Mouse (Mus musculus): ENCODE data around the gene Kif2c. TPM values are rescaled to one million over a fixed set of nuclear protein-coding genes. Genes with fewer than 3 reads are reported as not detected.

Gene Kif2c
- total RNA-seq, 2 experiments from 2014 or later: 0.33 to 0.60 TPM

- intact Hi-C loops (cut with DNase I): no loop called here
Observed at GRCm38 (mm10) chr4:117123546-117124217, 58.8 kb downstream of the Kif2c start.

GRCm38 (mm10) chr4:117122209-117122608 lies 60.2 kb downstream of the Kif2c start:
- no peak for DNase-seq
- intact Hi-C loops (cut with DNase I): no loop called here

More at GRCm38 (mm10) chr4:117123546-117124217, 58.8 kb downstream of the Kif2c start:
- no peak for DNase-seq

DNA sequence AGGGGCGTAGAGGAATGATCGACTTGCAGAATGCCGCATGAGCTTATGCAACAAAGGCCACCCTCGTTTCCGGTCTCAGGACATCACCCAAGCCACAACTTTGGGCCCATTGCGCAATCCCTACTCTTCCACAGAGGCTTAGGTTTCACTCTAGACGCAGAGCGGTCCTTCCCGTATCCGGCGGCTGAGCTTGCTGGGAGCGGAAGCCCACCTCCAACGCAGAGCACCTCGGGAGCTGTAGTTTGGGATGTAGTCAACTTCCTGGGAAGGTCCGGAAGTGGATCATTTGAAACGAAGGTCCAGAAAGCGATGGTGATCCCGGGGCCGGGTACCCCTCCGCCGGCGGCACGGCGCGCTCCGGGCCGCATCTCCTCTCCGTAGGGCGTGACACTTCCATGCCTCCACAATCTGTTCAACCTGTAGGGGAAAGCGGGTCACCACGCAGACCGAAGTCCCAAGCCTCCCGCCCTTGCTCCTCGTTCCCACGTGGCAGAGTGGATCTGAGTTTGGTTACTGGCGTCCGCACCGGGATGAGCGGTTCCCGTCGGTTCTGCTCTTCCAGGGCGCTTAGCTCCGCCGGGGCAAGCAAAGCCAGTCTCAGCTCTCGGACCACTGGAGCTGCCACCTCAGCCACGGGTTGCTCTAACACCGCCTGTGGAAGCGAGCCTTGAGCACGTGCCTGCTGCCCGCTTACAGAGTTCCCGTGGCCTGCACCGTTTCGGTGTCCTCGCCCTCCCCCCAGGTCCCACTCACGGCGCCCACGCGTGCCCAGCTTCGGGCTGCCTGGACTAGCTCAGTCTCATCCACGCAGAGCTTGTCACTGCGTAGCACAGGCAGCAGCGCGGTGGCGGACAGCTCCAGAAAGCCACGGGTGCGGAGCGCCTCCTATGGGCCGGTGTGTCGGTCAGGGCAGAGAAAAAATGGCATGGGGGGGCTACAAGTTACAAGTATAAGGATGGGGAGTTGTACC lies 61.7 kb downstream of the Kif2c start:
- intact Hi-C loops (cut with DNase I): loop anchor here (2.0 kb wide), 1 partner anchor 18 kb away; no protein-coding TSS in a partner anchor
- peak; percentile 91 for DNase-seq

DNA sequence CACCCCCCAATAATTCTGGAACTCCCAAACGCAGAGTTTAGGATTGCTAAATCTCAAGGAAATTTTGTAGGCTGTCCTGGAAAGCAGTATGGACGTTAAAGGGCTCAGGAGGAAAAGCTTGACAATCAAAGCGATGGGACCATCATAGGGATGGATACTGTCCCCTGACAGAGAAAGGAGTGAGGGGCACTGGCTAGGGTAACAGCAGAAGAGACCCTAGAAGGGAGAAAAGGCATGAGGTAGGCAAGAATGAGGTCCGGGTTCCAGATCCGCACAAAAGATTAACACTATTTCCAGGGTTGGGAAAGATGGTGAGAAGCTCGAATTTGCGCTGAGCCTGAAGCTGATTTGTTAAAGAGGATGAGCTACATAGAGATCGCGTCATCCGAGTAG lies 62.4 kb downstream of the Kif2c start:
- DNase-seq: no peak
- intact Hi-C loops (cut with DNase I): loop anchor here (2.0 kb wide), 1 partner anchor 19 kb away; no protein-coding TSS in a partner anchor

DNA sequence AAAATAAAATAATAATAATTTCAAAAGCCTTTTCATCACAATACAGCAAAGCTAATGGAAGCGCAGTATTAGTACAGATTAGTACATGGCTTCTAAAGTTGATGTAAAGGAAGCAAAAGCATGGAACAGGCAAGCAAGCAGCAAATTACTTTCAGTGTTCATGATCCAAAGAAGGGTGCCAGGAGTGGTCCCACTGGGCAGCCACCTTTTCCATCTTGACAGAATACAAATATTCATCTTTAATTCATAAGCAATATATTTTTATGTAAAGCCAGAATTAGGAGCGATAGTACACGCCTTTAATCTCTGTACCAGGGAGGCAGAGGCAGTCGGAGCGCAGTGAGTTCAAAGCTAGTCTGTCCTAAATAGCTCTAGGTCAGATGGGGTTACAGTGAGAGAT lies 62.8 kb downstream of the Kif2c start:
- intact Hi-C loops (cut with DNase I): loop anchor here (2.0 kb wide), 1 partner anchor 19 kb away; no protein-coding TSS in a partner anchor
- DNase-seq: no peak

DNA sequence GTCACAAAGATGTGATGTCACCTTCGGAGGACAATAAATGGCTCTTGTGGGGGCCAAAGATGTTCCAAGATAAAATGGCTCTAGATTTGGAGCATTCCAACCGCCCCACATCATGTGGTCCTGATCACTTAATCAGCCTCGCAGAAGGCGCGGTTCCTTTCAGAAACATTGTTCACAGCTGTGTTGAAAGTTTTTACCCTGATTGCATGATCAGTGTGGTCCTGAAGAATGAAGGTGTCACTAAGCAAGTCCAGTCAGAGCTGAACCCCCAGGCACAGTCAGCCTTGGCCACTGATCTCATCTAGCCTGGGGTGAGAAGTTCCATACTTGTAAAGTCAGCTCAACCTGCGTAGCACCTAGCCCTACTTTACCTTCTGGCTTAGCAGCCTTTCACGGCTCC lies 64.5 kb downstream of the Kif2c start:
- intact Hi-C loops (cut with DNase I): no loop called here
- no peak for DNase-seq

DNA sequence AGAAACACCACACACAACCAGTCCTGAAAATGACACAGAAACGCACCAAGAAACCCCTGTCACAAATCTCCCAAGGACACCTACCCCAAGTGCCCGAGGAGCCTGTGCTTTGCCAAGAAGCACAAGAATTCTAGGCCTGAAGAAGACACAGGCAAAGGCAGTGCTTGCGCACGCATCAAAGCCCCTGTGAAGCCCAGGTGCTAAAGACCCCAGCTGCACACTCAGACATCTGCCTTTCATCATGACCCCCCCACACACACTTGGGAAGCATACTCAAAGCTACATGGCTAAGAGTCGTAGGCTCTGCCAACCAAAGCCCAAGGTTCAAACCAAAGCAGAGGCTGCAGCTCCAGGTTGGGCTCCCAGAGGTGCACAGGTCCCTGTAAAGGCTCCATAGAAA lies 66.8 kb downstream of the Kif2c start:
- intact Hi-C loops (cut with DNase I): no loop called here
- no peak for DNase-seq

DNA sequence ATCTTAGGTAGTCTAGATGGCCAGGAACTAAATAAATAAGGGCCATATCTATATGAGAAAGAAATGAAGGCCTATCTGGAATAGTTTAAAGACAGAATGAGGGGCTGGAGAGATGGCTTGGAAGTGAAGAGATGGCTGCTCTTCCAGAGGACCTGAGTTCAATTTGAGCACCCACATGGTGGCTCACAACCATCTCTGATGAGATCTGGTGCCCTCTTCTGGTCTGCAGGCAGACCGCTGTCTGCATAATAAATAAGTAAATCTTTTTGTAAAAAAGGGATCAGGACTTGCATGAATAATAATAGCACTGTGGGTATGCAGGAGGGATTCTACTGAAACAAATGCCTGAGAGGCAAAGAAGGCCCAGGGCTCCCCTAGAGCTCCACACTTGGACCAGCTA lies 69.2 kb downstream of the Kif2c start:
- intact Hi-C loops (cut with DNase I): no loop called here
- no peak for DNase-seq

GRCm38 (mm10) chr4:117110985-117111384 lies 71.5 kb downstream of the Kif2c start:
- intact Hi-C loops (cut with DNase I): no loop called here
- no peak for DNase-seq

GRCm38 (mm10) chr4:117110249-117110648 lies 72.2 kb downstream of the Kif2c start:
- DNase-seq: no peak
- intact Hi-C loops (cut with DNase I): no loop called here

Small RNA genes within 50 kb of the gene (microRNA-seq; reads per million reads assigned to microRNA genes)
- 0 reads per million in 2 experiments for gene Gm22398 (ENCODE audit: borderline number of aligned reads in 2 of 2)

Other genes with a start within 250 kb of the Kif2c start
- gene Urod, start 188.2 kb downstream of the Kif2c start, total RNA-seq (2021): 100 to 1,000 TPM; 100 to 101 TPM
- gene Hectd3, start 187.3 kb downstream of the Kif2c start, total RNA-seq (2021): 10 to 100 TPM; 17.3 to 17.4 TPM
- 10 to 100 TPM; 15.5 to 18.9 TPM for gene Eif2b3, start 163.2 kb downstream of the Kif2c start, total RNA-seq (2021)
- gene Ptch2, start 86.6 kb downstream of the Kif2c start, total RNA-seq (2021): 1 to 10 TPM; 1.3 to 2.3 TPM
- 1 to 10 TPM; 1.8 to 2.4 TPM for gene Btbd19, start 56.9 kb downstream of the Kif2c start, total RNA-seq (2021)
- not detected for gene Tctex1d4, start 55.8 kb downstream of the Kif2c start, total RNA-seq (2021)
- 1 to 10 TPM; 1.2 to 2.4 TPM for gene Plk3, start 48.7 kb downstream of the Kif2c start, total RNA-seq (2021)
- gene Rps8, start 26.4 kb downstream of the Kif2c start, total RNA-seq (2021): 100 to 1,000 TPM; 550 to 602 TPM
- gene Tmem53, start 69.3 kb upstream of the Kif2c start, total RNA-seq (2021): 10 to 100 TPM; 26.5 to 28.5 TPM
- gene Armh1, start 69.5 kb upstream of the Kif2c start, total RNA-seq (2021): not detected